Mouse (Mus musculus) ES-E14 (cell line): ENCODE data around the gene Sars2. TPM values are rescaled to one million over a fixed set of nuclear protein-coding genes. Genes with fewer than 3 reads are reported as not detected.

Source experiments
- DNase-seq: peaks from one replicate; pipeline ENCODE4 v3.0.0-alpha.2; 2013; ENCODE audit warnings: low read depth, low spot score
- H3K27ac ChIP-seq: 2 replicates; pipeline ENCODE4 v1.5.1; 2012; ENCODE audit warnings: low read depth, mild to moderate bottlenecking, low read length, moderate library complexity, mixed read lengths; ENCODE audit not compliant: poor library complexity, insufficient read depth, severe bottlenecking
- H3K36me3 ChIP-seq: 2 replicates; pipeline ENCODE4 v1.6.1; 2012; ENCODE audit warnings: mild to moderate bottlenecking, low read length, moderate library complexity, mixed read lengths; ENCODE audit not compliant: control insufficient read depth, poor library complexity, insufficient read depth, severe bottlenecking
- H3K4me1 ChIP-seq, 2 experiments: fragments of 150-350 bp in 1 of 2; sonication (generic) in 1 of 2; 2 replicates each; pipeline ENCODE4 v1.6.1; 2012; ENCODE audit warnings: low read length in 2 of 2, mild to moderate bottlenecking in 1 of 2, mixed read lengths in 1 of 2; ENCODE audit not compliant: control insufficient read depth in 2 of 2, insufficient read depth in 2 of 2, poor library complexity in 1 of 2
- H3K4me3 ChIP-seq, 2 experiments: fragments of 150-350 bp in 1 of 2; sonication (generic) in 1 of 2; 2 replicates each; pipeline ENCODE4 v1.5.1; 2012; ENCODE audit warnings: low read length in 2 of 2, low read depth in 1 of 2, mild to moderate bottlenecking in 1 of 2, mixed read lengths in 1 of 2; ENCODE audit not compliant: insufficient read depth in 1 of 2, poor library complexity in 1 of 2, severe bottlenecking in 1 of 2
- H3K9ac ChIP-seq: 2 replicates; pipeline ENCODE4 v1.6.1; 2012; ENCODE audit warnings: low read depth, mild to moderate bottlenecking, low read length, mixed read lengths; ENCODE audit not compliant: poor library complexity, insufficient read depth, severe bottlenecking
- H3K9me3 ChIP-seq: fragments of 150-350 bp; sonication (generic); 2 replicates; pipeline ENCODE4 v1.6.1; 2012; ENCODE audit warnings: low read depth, mild to moderate bottlenecking, low read length; ENCODE audit not compliant: control insufficient read depth, insufficient read depth
- CHD2 ChIP-seq: IDR thresholded peaks from 2 replicates; pipeline ENCODE4 v1.6.1; 2014; ENCODE audit warnings: mild to moderate bottlenecking, low read depth, low read length, inconsistent platforms
- HCFC1 ChIP-seq: IDR thresholded peaks from 2 replicates; pipeline ENCODE4 v1.6.1; 2012; ENCODE audit warnings: low read length, inconsistent platforms, borderline replicate concordance; ENCODE audit not compliant: insufficient read depth
- MAFK ChIP-seq: IDR thresholded peaks from 2 replicates; pipeline ENCODE4 v1.6.1; 2014; ENCODE audit warnings: mild to moderate bottlenecking, low read depth, low read length, inconsistent platforms; ENCODE audit not compliant: insufficient read depth
- ZC3H11A ChIP-seq: IDR thresholded peaks from 2 replicates; pipeline ENCODE4 v1.6.1; 2012; ENCODE audit warnings: low read depth, mild to moderate bottlenecking, inconsistent platforms, low read length, borderline replicate concordance
- ZNF384 ChIP-seq: IDR thresholded peaks from 2 replicates; pipeline ENCODE4 v1.6.1; 2012; ENCODE audit warnings: low read depth, low read length, inconsistent platforms
- in situ Hi-C, 2 experiments: fragments of 600-800 bp; cut with MboI; formaldehyde crosslinking; loops; one replicate each; pipeline ENCODE4 v1.15.1; 2025; ENCODE audit warnings: low sequenced_read_pairs in 2 of 2, inconsistent platforms in 1 of 2; ENCODE audit not compliant: unreplicated experiment in 2 of 2
- total RNA-seq: library from RNA; depleted of rRNA; stranded (reverse); fragments of 300-350 nt; gene quantifications from 2 replicates; pipeline ENCODE4 v1.2.3, GENCODE M21; 2012

The Sars2 gene
- total RNA-seq, 1 experiment = 25.2 TPM

DNA sequence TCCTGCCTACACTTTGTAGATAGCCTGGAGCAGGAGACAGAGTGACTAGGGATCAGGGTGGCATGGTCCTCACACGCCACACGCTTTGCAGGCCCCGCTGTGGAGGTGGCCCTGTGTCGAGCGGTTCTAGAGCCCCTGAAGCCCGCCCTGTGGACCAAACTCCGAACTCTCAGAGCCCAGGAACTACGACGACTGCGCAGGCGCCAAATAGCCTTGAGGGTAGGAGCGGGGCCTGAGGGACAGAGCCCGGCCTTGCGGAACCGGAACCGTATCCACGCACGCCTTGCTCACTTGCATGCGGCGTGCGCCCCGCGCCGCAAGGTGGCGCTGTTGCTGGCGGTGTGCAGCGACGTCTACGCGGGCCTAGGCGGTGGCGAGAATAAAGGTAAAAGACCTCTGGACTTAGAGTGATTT, 54.8 kb downstream of the Sars2 start:
- Histone ChIP-seq H3K36me3 (peaks cover 17% of the 10 kb centered on the region), H3K27ac (peak overlapping the region; percentile 63; the same call in 1 of the 2 replicates), H3K4me3 (peak overlapping the region; percentile 81 to 84), H3K9ac (peak overlapping the region; percentile 86), H3K4me1 (peaks cover 2 to 25% of the 10 kb centered on the region in 2 experiments), H3K9me3 (no peaks in the 10 kb centered on the region)
- TF ChIP-seq MAFK (no peak), ZC3H11A (peak; percentile 20; the same call in 1 of the 2 replicates), CHD2 (no peak)
- peak; percentile 63 for DNase-seq
- in situ Hi-C loops = no loop called here

- DNase-seq = no peak
- Histone ChIP-seq H3K36me3 (peaks cover 17% of the 10 kb centered on the region), H3K4me1 (peaks cover 17 to 20% of the 10 kb centered on the region in 2 experiments), H3K9me3 (no peaks in the 10 kb centered on the region), H3K4me3 (no peak overlapping the region), H3K9ac (no peak overlapping the region), H3K27ac (no peak overlapping the region)
- TF ChIP-seq MAFK (no peak), CHD2 (no peak), ZNF384 (no peak), HCFC1 (no peak), ZC3H11A (no peak)
- in situ Hi-C loops = no loop called here
Measured at GRCm38 (mm10) chr7:28799994-28800393, 58.2 kb downstream of the Sars2 start.

DNA sequence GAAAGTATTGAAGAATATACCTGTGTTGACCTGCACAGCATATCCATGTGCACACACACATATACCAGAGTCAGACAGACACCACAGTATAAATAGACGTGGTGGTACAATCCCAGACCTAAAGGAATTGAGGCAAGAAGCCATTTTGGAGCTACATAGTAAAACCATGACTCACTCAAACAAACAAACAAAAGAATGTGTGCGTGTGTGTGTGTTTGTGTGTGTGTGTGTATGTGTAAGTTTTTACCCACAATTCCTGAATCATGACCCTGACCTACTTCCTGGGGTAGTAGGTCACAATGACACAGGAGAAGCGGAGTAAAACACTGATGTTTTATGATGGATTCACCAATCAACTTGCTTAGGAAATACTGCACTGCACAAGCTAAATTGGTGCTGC, 59.7 kb downstream of the Sars2 start:
- Histone ChIP-seq H3K27ac (peak overlapping the region; percentile 77; the same call in 1 of the 2 replicates), H3K36me3 (peaks cover 17% of the 10 kb centered on the region), H3K9me3 (no peaks in the 10 kb centered on the region), H3K4me3 (no peak overlapping the region), H3K9ac (no peak overlapping the region; the same call in 1 of the 2 replicates), H3K4me1 (peaks cover 19 to 20% of the 10 kb centered on the region in 2 experiments)
- DNase-seq = no peak
- in situ Hi-C loops = no loop called here
- no peak for TF ChIP-seq HCFC1
- TF ChIP-seq MAFK = no peak
- TF ChIP-seq CHD2 = no peak
- TF ChIP-seq ZNF384 = no peak
- TF ChIP-seq ZC3H11A = no peak

GRCm38 (mm10) chr7:28801901-28802670, 60.3 kb downstream of the Sars2 start:
- Histone ChIP-seq H3K9me3 (no peaks in the 10 kb centered on the region), H3K9ac (peak overlapping the region; percentile 71), H3K27ac (peak overlapping the region; percentile 77), H3K4me3 (peak overlapping the region; percentile 25 to 37), H3K36me3 (peaks cover 17% of the 10 kb centered on the region), H3K4me1 (peaks cover 19 to 20% of the 10 kb centered on the region in 2 experiments)
- in situ Hi-C loops = no loop called here
- TF ChIP-seq ZNF384 = no peak
- TF ChIP-seq MAFK = no peak
- no peak for TF ChIP-seq ZC3H11A
- TF ChIP-seq HCFC1 = peak; percentile 39; the same call in 1 of the 2 replicates
- TF ChIP-seq CHD2 = no peak
- no peak for DNase-seq
